Mouse (Mus musculus) CD4-positive helper T cell, adult 2 months (primary cell): ENCODE data around the gene Akr1c13.
A peak's percentile ranks its signal among the peaks of the same experiment; 100 is the strongest.
"Not testable (repeated sequence)": the region's sequence is repeated elsewhere in the genome, so short reads cannot be mapped to it uniquely, and the experiment has no call there.

ENCODE experiments used
- DNase-seq: peaks from one replicate; pipeline ENCODE4 v3.0.0-alpha.2; 2012; ENCODE audit warnings: low read depth, missing footprints, low spot score

Akr1c13 gene

DNA sequence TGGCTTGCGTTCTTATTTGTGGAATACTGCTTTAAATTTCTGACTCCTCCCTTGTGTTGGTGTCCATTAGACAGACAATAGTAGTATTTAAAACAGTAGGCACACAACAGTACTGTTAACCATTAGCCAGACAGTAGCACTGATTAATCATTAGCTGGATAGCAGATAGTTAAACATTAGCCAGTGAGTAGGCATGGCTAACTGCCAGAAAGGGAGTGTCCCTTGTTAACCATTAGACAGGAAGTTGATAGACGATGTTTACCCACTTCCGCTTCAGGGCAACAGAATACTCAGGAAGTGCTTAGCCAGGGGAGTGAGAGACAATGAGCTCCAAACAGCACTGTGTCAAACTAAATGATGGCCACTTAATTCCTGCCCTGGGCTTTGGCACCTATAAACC lies at the start of gene Akr1c13:
TSS of gene Akr1c13 (plus strand) at position 247 of the 400 bp plus-strand sequence.
- DNase-seq, result peak; percentile 70

DNA sequence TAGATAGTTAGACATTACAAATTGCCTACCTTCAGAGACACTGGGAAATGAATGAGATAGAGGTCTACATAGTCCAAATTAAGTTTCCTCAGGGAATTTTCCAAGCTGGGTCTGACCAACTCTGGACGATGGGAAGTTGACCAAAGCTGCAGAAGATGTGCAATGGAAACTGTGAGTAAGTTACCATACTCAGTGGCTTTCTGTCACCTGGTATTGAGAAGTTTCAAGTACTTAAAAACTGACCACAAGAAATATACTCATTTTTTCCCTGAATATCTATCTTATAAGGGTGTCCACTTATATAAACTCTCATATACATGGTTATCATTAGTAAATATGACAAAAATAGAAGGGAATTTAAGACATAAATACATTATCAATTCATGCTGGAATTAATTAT lies 46.7 kb upstream of the Akr1c13 start:
- DNase-seq, result no peak

DNA sequence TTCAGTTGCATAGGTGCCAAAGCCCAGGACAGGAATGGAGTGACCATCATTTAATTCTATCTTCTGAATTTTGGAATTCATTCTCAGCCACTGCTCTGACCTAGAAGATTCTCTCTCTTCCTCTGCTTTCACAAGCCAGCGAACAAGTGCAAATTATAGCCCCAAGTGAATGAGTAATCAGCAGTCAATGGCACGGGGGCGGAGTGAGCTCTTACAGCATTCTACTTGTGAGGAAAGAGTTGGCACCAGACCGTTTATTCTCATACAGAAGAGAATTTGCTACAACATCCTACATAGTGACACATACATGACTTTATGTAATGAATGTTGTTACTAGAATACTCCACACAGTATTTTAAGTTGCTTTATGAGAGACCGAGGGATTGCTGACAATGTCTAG lies 40.4 kb upstream of the Akr1c13 start, which contains the start of gene Akr1c18:
TSS of gene Akr1c18 (minus strand) at position 137 of the 400 bp plus-strand sequence.
- no peak for DNase-seq

DNA sequence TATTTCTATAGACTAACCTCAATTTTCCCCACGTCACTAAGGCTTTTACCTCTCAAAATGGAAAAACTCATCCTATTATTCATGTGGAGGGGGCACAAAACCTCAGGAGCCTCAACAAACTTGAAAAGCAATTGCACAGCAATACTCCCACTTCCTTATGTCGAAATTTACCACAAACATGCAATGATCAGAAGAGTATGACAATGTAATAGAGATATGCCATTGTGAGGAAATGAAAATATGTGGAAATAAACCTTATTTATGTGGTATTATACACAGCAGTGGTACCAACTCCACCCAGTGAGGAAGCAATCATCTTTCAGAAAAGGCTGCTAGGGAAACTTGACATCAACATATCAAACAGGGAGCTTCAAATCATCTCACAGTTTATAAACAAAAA lies 38.0 kb upstream of the Akr1c13 start:
- DNase-seq, result no peak

DNA sequence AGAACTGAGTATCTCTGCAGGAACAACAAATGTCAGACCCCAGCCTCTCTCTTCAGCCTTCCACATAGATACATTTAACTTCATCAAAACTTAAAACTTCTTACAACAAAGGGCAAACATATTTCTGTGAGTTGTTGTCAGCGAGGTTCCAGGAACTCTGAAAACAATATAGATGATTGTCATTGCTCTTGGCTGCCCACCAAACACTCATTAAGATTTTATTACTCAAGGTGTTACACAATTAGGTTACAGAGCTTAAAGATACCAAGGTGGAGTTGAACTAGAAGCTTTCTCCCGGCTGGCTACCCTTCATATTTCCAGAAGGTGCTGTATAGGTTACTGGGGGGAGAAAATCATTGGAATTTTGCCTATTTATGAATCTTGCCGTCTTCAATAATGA lies 37.4 kb upstream of the Akr1c13 start:
- DNase-seq, result no peak

DNA sequence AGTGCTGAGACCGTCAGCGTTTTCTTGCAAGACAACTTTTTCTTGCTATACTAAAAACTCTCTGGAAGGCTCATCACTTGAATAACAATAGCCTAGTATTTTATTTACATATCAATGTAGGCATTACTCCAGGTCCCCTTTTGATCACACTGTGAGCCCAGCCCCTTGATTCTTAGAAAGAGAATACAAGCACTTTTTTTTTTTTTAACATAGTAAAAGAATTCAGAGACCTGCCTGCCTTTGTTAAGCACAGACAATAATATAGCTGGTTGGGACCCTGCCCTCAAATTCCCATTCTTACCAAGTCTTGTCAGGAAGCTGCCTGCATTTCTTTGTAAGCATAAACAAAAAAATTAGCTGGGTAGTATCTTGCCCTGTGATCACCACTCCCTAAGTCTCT lies 35.7 kb upstream of the Akr1c13 start:
- DNase-seq, result no peak

DNA sequence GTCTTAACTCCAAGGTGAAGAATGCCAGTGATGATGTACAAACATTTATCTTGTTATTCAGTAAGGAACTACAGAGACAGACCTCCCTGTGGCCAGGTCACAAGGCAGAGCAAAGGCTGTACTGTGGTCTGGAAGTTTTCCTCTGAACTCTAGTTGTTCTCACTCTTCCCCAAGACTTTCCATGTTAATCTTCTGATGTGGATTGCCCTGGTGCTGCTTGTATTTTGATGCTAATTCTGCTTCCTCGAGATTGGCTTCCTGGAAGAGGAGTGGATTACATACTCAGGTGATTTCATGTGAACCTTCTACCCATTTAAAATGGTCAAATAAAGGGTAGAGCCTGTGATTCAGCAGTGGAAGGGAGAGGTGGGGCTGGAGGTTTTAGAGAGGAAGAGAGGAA lies 22.9 kb upstream of the Akr1c13 start:
- no peak for DNase-seq

DNA sequence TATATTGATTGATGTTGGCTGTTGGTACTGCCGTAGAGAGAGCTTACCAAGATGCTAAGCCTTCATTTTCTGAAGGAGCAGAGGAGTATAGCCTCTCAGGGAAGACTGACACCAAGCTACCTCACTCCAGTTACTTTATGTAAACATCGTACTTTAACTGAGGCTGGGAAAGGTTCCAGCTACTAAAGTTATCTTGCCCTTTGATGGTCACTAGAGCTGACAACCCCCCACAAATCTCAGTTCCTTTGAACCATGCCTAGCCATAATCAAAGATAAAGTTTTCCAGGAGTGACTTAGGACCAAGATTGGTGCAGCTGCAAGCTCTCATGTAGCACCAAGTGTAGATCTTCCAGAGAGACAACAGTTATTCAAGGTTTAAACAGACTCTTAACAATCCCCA lies 18.0 kb upstream of the Akr1c13 start:
- DNase-seq, result no peak

DNA sequence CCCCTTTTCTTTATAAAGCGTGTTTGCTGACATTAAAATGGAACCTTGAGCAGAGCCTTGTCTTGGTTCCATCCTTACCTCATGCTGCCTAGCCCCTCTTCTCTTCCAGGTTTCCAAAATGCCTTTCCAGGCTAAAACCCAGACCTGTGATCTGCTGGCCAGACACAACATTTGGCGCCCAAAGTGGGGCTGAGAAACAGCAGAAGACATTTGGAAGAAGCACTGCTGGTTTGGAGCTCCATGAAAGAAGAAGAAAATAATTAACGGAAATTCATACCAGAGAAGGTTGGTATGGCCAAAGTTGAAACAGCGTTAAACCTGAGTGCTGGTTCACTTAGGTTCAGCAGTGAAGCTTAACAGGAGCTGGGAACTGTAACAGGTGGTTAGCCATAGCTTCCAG lies 9.6 kb upstream of the Akr1c13 start:
- not testable (repeated sequence) for DNase-seq

DNA sequence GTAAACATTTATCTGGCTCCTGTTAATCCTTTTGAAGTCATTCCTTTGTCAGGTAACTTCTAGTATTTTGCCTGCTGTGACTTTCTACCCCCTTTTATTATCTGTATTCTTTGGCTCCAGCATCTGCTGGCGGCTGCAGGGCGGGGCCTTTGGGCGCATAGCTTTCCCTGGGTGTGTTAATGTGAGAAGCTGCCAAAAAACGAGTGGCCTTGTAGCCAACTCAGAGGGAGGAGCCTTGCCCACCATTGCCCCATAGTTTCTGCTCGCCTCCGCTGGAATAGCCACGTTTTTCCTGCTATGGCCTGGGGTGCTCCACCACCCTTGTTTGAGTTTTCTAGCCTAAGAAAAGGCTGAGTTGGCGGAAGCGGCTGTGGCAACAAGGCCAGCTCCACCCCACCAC lies 7.8 kb upstream of the Akr1c13 start:
- no peak for DNase-seq

DNA sequence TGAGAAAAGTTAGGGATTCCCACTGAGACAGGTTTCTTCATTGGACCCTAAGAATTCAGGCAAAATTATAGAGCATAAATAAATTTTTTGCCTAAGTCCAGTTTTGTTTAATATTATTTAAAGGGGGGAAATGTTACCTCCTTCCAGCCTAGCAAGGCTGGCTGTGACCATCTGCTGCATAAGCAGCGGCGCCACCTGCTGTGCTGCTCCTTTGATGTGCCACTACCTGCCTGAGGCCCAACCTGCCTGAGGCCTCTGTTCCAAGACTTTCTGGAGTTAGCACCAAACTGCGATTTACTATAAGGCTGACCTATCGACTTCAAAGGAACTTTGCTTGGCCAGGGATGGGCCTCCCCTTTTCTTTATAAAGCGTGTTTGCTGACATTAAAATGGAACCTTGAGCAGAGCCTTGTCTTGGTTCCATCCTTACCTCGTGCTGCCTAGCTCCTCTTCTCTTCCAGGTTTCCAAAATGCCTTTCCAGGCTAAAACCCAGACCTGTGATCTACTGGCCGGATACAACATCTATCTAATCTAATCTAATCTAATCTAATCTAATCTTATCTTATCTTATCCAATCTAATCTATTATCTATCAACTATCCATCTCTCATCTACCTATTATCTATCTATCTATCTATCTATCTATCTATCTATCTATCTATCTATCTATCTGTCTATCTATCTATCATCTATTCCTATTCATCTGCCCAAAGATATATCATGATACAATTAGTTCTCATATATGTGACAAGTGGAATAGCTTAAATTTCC lies 4.1 kb upstream of the Akr1c13 start:
- not testable (repeated sequence) for DNase-seq

DNA sequence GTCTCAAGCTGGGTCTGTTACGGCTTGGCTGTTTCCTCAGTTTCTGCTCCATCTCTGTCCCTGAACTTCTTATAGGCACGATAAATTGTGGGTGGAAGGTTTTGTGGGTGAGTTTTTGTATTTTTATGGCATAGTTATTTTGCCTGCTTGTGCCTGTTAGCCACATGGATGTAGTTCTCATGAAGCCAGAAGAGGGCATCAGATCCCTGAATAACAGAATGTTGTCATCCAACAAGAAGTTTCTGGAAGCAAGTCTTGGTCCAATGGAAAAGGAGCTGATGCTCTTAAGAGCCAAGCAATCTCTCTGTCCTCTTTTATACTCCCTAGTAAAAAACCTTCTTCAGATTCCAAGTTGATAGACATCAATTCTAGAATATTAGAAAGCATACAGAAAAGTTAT lies 2.8 kb upstream of the Akr1c13 start:
- no peak for DNase-seq

DNA sequence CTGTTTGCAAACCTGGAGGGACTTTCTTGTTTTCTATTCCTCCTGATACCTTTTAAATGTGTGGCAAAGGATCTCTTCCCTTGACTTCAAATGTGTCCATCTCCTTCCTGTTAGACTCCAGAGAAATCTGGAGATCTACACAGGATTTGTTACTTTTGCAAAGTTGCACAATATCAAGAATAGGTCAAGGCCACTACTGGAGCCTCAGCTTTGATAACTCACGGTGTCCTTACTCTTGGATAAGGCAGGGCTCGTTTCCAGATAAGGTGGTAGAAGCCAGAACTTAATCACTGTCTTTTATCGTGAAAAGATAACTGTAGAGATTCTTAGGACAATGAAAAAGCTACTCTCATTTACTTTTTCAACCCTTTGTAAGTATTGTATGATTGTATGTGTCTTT lies 1.6 kb downstream of the Akr1c13 start:
- DNase-seq, result no peak

DNA sequence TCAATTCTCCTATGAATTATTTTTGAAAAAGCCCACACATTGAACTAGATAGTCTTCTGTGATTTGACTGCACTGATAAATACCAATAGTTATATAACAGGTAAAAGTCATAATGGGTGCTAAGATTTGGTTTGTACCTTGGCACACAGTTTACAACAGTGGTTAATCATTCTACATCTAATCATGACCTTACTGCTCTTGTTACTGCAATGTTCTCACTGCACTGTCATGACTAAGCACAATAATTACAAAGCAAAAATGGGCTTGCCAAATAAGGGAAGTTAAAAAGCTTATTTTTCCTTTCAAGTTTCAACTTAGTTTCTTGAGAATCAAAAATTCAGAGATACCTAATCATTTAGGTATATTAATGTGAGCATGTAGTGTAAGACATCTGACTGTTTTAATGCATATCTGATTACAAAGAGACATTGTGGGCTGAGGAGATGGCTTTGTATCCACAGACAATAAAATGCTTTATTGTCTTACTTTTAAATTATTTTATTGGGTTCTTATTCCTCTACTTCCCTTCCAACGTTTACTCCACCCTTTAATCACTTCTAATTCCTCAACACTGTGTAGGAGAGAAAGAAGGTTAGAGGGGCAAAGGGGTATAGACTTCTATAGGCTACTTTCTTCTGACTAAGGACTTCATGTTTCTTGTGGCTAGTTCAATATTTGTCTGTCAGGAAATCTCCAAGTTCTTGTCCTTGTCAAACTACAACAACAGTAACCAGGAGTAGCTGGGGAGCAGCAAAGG lies 15.4 kb downstream of the Akr1c13 start:
- no peak for DNase-seq

DNA sequence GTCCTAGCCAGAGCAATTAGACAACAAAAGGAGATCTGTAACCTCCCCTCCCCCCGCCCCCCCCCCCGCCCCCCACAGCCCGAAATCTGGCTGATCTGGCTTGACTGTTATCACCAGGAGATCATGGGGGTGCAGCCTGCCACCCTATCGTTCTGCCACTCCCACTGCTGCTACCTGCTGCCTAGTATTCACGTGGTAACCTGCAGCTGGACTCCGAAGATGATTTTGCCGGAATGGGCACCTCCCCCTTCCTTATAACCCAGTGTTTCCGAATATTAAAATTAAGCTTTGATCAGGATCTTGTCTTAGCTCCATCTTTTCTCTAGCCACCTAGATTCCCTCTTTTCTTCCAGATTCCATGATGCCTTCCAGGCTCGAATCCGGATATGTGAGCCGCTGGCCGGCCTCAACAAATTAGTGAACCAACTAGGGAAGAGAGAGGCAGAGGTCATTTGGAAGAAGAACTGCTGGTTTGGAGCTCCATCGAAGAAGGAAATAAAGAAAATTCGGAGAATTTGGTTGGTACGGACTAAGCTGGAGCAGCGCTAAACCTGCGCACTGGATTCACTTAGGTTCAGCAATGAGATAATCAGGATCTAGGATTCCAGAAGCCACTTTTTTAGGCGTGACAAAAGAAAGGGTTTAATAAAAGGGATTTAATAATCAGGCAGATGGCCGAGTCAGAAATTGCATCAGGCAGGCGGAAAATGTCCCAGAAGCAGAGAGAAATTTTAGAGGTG lies 20.8 kb downstream of the Akr1c13 start:
- DNase-seq, result no peak

DNA sequence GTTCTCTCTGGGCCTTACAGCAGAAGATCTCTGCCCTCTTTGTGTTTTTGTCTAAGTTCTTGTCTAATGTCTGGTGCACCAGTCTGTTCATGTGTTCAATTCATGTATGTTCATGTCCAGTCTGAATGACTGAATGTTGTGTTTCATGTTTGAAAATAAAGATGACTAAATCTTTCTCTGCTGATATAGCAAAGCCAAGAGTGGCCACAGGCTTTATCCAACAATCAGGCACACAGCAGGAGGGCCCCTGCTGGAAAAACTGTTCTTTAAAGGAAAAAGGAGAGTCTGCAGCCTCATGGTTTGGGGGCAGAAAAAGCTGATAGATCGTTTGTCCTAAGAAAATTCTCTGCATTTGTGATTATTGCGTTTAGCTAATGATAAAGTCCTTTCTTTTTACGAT lies 21.4 kb downstream of the Akr1c13 start:
- DNase-seq, result no peak

DNA sequence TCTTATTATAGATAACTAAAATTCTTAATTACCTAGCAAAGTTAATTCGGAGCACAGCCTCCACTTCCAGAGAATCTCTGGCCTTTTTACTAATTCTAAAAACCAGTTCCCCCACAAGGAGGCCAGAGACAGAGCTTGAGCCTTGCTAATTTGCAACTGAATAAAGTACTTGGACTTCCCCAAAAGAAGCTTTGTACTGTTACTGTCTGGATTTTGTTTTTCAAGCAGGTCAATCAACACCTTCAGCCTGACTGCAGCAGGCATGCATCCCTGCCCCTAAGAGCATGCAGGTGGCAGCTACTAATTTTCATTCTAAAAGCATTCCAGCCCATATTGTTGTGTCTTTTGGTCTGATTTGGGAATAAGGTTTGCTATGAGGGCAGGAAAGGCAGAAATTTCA lies 24.5 kb downstream of the Akr1c13 start:
- DNase-seq, result not testable (repeated sequence)

DNA sequence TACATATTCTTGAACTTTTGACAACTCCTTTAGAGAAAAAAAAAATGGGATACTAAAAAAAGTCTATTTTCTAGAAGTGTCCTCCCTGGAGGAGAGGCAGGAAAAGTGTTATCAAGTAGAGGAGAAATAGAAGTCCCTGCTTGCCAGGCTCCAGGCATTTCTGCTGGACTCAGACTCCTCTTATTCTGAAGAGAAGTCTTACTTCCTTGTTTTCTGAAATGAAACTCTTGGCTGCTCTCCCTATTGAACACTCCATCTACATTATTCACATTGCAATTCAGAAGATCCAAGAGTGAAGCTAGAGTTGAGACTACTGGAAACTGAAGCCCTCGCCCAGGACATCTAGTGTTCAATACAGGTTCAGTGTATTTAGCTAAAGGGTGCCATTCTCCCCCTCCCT lies 37.5 kb downstream of the Akr1c13 start, which contains the start of gene Akr1c19:
TSS of gene Akr1c19 (plus strand) at position 260 of the 400 bp plus-strand sequence.
- DNase-seq, result no peak

DNA sequence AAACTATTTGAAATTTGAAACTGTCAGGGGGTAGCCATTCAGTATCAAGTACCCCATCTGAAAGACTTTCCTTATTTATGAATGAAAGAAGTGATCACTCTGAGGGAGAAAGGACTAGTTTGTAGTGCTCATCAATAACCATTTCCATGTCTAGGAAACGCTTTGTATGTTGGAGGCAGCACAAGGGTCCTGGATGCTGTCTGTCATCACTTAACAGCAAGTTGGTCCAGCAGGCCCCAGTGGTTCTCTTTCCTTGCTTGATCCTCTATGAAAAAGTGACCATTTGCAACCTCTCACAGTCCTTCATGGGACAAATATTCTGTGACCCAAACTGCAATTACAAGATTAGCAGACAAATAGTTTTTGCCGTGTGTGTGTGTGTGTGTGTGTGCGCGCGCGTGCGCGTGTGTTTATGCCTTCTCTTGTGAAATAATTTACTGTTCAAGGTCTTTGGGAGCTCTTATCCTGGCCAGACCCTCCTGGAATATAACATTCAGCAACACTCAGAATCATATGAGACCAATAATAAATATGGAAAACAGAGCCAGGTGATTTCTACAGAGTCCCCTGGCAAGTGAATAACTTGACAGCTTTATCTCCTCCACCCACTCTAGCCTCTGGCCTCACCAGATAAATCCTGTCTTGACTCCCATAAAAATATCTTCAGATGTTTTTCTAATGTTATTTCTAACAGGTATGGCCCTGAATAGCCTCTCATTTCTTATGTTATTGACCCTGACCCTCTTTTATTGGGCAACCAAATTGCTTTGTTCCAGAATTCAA lies 40.1 kb downstream of the Akr1c13 start:
- DNase-seq, result no peak

DNA sequence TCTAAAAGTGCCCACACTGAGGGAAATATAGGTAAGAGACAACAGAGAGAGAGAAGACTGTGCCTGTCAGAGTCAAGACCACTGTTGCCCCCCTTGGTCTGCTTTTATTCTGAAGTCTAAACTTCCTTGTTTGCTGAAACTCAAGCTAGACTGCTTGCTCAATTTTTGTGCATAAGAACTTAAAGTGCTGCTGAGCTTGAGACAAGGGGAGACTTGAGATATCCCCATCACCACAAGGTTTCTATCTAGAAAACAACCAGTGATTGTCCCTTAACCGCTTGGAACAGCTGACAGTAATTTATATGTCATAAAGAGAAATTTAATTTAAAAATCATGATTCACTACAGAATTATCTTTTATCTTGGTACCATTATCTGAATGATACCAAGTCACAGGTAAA lies 42.2 kb downstream of the Akr1c13 start:
- no peak for DNase-seq

DNA sequence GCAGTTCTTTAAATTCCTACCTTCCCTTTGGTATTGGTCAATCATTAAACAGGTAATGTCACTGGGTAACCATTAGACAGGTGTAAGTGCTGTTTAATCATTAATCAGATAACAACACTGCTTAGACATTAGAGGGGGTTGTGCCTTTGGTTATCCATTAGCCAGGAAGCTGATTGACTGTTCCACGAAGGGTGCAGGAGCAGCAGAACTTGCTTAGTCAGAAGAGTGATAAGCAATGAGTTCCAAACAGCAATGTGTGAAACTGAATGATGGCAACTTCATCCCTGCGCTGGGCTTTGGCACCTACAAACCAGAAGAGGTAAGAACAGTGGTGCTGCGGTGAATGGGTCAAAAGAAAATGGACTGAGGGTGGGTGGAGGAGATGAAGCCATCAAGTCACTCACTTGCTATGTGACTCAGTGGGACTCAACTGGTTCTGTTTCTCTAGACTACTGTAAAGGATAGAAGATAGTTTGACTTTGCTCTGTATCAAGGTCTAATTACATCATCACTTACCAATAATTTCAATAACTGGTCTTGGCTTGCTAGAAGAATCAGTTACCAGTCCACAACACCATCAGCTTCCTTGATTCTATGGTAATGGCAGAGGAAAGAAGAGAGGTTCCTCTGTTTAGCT lies 42.7 kb downstream of the Akr1c13 start:
- DNase-seq, result no peak
